Mouse (Mus musculus): ENCODE data around the gene Nptx2. TPM values are rescaled to one million over a fixed set of nuclear protein-coding genes. Genes with fewer than 3 reads are reported as not detected.

Gene Nptx2
- polyA plus RNA-seq, 2 experiments: 1.6 to 3.8 TPM

- H3K4me2 ChIP-seq (replicated peaks; ENCODE audit: low read depth, low read length, severe bottlenecking): no peak overlapping the region
- H3K36me3 ChIP-seq (ENCODE audit: control insufficient read depth, insufficient read depth, low read length): no peaks in the 10 kb centered on the region
- WGBS: 28% methylated on average over 26 of the region's 26 CpGs
- ATAC-seq (ENCODE audit: low FRiP score, low read depth) (no peak), DNase-seq (ENCODE audit: low spot score) (peak; percentile 13)
- no peaks in the 10 kb centered on the region for H3K4me1 ChIP-seq (ENCODE audit: control insufficient read depth, insufficient read depth, low read length)
- TF ChIP-seq POLR2A (IDR thresholded peaks at IDR 0.05; ENCODE audit: borderline replicate concordance, extremely low read depth, insufficient read depth, insufficient read length): no peak
- H3K27me3 ChIP-seq (ENCODE audit: control insufficient read depth, insufficient read depth, low read length): no peaks in the 10 kb centered on the region
- H3K27ac ChIP-seq (replicated peaks; ENCODE audit: low read depth, low read length): no peak overlapping the region
- no peak overlapping the region for H3K4me3 ChIP-seq (replicated peaks; ENCODE audit: low read length)
- no peaks in the 10 kb centered on the region for H3K9me3 ChIP-seq (ENCODE audit: control insufficient read depth, low read length)
- H3K9ac ChIP-seq (ENCODE audit: low read depth, low read length, severe bottlenecking): no peak overlapping the region
These were observed 38.8 kb upstream of the Nptx2 start for GRCm38 (mm10) chr5:144506689-144507552.

- ATAC-seq (ENCODE audit: low FRiP score, low read depth) (no peak), DNase-seq (ENCODE audit: low spot score) (no peak)
- Histone ChIP-seq H3K4me3 (replicated peaks; ENCODE audit: low read length) (no peak overlapping the region), H3K4me1 (ENCODE audit: control insufficient read depth, insufficient read depth, low read length) (no peaks in the 10 kb centered on the region), H3K27ac (replicated peaks; ENCODE audit: low read depth, low read length) (no peak overlapping the region), H3K9me3 (ENCODE audit: control insufficient read depth, low read length) (no peaks in the 10 kb centered on the region), H3K36me3 (ENCODE audit: control insufficient read depth, insufficient read depth, low read length) (no peaks in the 10 kb centered on the region), H3K27me3 (ENCODE audit: control insufficient read depth, insufficient read depth, low read length) (no peaks in the 10 kb centered on the region), H3K9ac (ENCODE audit: low read depth, low read length, severe bottlenecking) (no peak overlapping the region), H3K4me2 (replicated peaks; ENCODE audit: low read depth, low read length, severe bottlenecking) (no peak overlapping the region)
- 70% methylated on average over 7 of the region's 7 CpGs for WGBS
- no peak for TF ChIP-seq POLR2A (IDR thresholded peaks at IDR 0.05; ENCODE audit: borderline replicate concordance, extremely low read depth, insufficient read depth, insufficient read length)
These were observed 36.3 kb upstream of the Nptx2 start for GRCm38 (mm10) chr5:144509431-144509830.

- H3K4me1 ChIP-seq (ENCODE audit: control insufficient read depth, insufficient read depth, low read length): no peaks in the 10 kb centered on the region
- ATAC-seq (ENCODE audit: low FRiP score, low read depth) (no peak), DNase-seq (ENCODE audit: low spot score) (no peak)
- no peaks in the 10 kb centered on the region for H3K36me3 ChIP-seq (ENCODE audit: control insufficient read depth, insufficient read depth, low read length)
- no peak overlapping the region for H3K9ac ChIP-seq (ENCODE audit: low read depth, low read length, severe bottlenecking)
- H3K27me3 ChIP-seq (ENCODE audit: control insufficient read depth, insufficient read depth, low read length): no peaks in the 10 kb centered on the region
- H3K27ac ChIP-seq (replicated peaks; ENCODE audit: low read depth, low read length): no peak overlapping the region
- H3K9me3 ChIP-seq (ENCODE audit: control insufficient read depth, low read length): no peaks in the 10 kb centered on the region
- no peak overlapping the region for H3K4me2 ChIP-seq (replicated peaks; ENCODE audit: low read depth, low read length, severe bottlenecking)
- H3K4me3 ChIP-seq (replicated peaks; ENCODE audit: low read length): no peak overlapping the region
- TF ChIP-seq POLR2A (IDR thresholded peaks at IDR 0.05; ENCODE audit: borderline replicate concordance, extremely low read depth, insufficient read depth, insufficient read length): no peak
- WGBS: 51% methylated on average over 6 of the region's 6 CpGs
These were observed 31.0 kb upstream of the Nptx2 start for GRCm38 (mm10) chr5:144514738-144515137.

- Histone ChIP-seq H3K9me3 (ENCODE audit: control insufficient read depth, low read length) (no peaks in the 10 kb centered on the region), H3K27ac (replicated peaks; ENCODE audit: low read depth, low read length) (no peak overlapping the region), H3K36me3 (ENCODE audit: control insufficient read depth, insufficient read depth, low read length) (no peaks in the 10 kb centered on the region), H3K4me2 (replicated peaks; ENCODE audit: low read depth, low read length, severe bottlenecking) (no peak overlapping the region), H3K9ac (ENCODE audit: low read depth, low read length, severe bottlenecking) (no peak overlapping the region), H3K4me1 (ENCODE audit: control insufficient read depth, insufficient read depth, low read length) (no peaks in the 10 kb centered on the region), H3K4me3 (replicated peaks; ENCODE audit: low read length) (no peak overlapping the region), H3K27me3 (ENCODE audit: control insufficient read depth, insufficient read depth, low read length) (no peaks in the 10 kb centered on the region)
- DNase-seq (ENCODE audit: low spot score) (no peak), ATAC-seq (ENCODE audit: low FRiP score, low read depth) (no peak)
- TF ChIP-seq POLR2A (IDR thresholded peaks at IDR 0.05; ENCODE audit: borderline replicate concordance, extremely low read depth, insufficient read depth, insufficient read length): no peak
- WGBS: 71% methylated on average over 4 of the region's 4 CpGs
These were observed 30.5 kb upstream of the Nptx2 start for GRCm38 (mm10) chr5:144515241-144515640.

- Histone ChIP-seq H3K4me1 (ENCODE audit: control insufficient read depth, insufficient read depth, low read length) (no peaks in the 10 kb centered on the region), H3K27me3 (ENCODE audit: control insufficient read depth, insufficient read depth, low read length) (no peaks in the 10 kb centered on the region), H3K36me3 (ENCODE audit: control insufficient read depth, insufficient read depth, low read length) (no peaks in the 10 kb centered on the region), H3K4me2 (replicated peaks; ENCODE audit: low read depth, low read length, severe bottlenecking) (no peak overlapping the region), H3K4me3 (replicated peaks; ENCODE audit: low read length) (no peak overlapping the region), H3K9ac (ENCODE audit: low read depth, low read length, severe bottlenecking) (no peak overlapping the region), H3K9me3 (ENCODE audit: control insufficient read depth, low read length) (no peaks in the 10 kb centered on the region), H3K27ac (replicated peaks; ENCODE audit: low read depth, low read length) (no peak overlapping the region)
- ATAC-seq (ENCODE audit: low FRiP score, low read depth) (no peak), DNase-seq (ENCODE audit: low spot score) (no peak)
- no peak for TF ChIP-seq POLR2A (IDR thresholded peaks at IDR 0.05; ENCODE audit: borderline replicate concordance, extremely low read depth, insufficient read depth, insufficient read length)
- 22% methylated on average over 3 of the region's 3 CpGs for WGBS
These were observed 25.6 kb upstream of the Nptx2 start for GRCm38 (mm10) chr5:144520096-144520495.

Data from limb, embryonic 14.5 days (tissue).